Mouse (Mus musculus) kidney, postnatal 36 days (tissue): Measurements from ENCODE around the gene Filip1l.

Experiments
- DNase-seq, 2 experiments: peaks; one replicate each; pipeline ENCODE4 v3.0.0; 2021 to 2022; ENCODE audit warnings: mixed read lengths in 2 of 2

The Filip1l gene

DNA sequence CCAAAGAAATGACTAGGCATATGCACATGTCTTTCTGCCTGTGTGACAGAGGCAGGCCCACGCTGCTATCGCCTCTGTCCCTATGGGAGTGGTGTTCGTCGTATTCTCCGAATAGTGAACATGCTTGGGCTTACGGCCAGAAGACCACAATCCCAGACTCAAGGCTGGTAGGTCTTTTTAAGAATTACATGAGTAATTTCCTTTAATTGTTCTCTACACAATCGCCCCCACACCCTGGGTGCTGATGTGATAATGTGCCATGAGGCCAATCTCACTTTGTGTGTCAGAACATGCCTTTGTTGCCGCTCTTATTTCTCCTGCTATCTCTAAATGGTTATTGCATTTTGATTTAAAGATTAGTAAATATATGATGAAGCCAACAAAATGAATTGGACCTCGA lies 132.4 kb downstream of the Filip1l start:
- DNase-seq = peak; percentile 23 to 33

DNA sequence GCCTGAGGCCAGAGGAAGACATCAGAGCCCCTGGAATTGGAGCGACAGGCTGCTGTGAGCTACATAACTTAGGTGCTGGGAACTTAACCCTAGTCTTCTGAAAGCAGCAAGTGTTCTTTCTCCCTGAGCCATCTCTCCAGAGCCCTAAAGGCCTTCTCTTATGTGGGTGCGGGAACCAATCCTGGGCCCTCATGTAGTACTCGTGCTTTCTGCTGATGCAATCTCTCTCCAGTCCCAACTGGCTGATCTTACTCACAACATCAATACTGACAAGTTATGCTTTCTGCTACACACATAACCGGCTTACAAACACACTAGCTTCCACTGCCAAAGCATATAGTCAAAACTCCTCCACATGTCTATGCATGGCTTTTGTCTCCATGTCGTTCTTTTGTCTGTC lies 133.4 kb downstream of the Filip1l start:
- no peak for DNase-seq

DNA sequence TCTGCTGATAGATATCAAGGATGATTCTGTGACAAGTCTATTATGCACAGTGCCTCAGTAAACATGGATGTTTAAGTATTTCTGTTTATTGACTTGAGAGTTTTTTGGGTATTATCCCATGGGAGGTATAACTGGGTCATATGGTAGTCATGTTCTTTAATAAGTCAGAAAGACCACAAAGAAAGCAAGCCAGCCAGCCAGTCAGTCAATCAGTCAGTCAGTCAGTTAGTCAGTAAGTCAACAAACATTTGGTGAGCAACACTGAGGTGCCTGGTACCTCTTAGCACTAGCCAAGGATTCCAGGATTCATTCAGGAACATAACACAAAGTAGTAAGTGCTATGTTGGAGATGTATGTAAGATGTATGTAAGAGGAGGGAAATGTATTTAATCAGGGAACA lies 135.8 kb downstream of the Filip1l start:
- DNase-seq = no peak

DNA sequence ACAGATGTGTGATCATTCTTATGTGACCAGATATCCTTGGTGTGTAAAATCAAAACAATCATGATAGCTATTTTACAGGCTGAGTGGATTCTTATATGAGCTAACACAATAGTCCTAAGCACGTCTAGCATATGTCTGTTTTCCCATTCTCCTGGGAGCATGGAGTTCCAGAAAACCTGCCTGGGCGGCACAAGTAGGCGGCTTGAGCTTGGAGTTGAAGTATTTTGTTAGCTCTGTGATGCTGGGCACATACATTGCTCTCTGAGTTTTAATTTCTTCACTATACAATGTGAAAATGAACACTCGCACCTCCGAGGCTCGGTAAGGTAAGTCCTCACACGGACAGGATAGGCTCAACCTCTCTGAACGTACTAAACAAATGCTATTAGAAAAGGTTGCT lies 137.8 kb downstream of the Filip1l start:
- DNase-seq = no peak

DNA sequence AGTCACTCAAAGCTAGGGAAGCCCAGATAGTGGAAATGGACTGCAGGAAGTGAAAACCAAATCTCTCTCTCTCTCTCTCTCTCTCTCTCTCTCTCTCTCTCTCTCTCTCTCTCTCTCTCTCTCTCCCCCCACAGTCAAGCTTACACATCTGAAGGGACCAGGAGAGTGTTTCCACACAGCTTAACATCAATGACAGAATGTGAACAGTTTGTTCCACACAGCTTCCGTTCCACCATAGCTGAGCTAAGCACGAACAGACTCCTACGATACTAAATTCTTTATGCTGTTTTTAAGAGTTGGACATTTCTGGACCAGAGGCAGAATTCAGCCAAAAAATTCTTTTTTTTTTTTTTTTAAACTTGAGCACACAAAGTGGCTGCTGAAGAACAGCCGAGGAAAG lies 139.0 kb downstream of the Filip1l start:
- peak in 1 of 2 experiments; percentile 22 for DNase-seq

DNA sequence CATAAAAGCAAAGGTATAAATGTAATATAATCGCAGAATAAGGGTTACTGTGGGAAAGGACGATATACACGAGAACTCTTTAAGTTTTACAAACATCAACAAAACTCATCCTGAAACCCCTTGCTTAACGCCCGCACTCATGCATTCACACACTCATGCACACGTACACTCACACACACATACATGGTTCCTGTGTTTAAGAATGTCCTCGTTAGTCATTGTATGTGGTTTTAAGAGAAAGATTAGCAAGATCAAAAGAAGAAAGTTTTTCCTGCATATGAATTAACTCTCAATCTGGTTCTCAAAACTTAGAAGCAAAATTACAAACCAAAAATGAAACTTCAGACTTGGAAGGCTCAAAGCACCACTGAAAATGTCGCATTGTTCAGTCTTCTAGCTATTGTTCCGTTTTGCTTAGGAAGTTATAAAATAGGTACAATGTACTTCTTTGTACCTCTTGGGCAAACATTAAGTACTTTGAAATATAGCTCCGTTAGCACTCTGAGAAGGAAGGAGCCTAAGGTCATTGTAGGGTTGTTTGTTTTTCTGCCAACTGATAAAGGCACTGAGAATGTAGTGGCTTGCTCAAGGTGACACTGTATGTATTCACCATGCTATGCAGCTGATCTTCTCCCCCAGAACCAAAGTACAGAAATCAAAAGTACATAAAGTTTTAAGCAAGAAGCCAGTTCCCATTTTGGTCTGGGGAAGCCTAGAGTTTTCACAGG lies 142.7 kb downstream of the Filip1l start:
- DNase-seq = no peak

DNA sequence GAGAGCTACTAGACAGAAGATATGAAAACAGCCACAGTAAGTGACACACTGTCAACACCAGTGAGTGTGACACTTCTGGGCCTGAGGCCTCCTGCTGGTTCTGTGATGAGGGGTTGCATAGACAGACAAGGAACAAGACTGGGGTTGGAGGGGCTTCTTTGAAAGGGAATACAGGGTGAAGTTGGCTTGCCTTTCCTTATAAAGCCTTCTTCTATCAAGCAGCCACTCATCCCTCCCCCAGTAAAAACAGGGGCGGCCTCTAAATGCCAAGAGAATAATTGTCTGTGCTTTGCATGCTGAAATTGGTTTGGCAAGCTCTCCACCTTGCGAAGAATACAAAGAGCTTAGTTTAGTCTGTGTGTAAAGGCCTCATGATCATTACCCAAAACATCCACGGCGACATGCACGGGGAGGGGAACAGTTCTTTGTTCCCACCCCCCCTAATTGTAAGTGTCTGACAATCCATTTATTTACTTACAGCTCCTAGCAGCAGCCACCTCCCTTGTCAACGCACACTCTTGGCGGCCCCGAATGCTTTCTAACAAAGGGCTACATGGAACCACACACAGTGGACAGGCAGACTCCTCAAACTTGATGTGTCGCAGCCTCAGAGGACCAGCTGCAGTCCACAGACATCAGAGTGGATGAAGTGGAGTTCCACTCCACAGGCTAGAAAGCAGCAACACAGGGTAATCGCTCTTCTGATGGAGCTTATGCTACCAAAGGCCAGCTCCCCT lies 143.7 kb downstream of the Filip1l start:
- no peak for DNase-seq

DNA sequence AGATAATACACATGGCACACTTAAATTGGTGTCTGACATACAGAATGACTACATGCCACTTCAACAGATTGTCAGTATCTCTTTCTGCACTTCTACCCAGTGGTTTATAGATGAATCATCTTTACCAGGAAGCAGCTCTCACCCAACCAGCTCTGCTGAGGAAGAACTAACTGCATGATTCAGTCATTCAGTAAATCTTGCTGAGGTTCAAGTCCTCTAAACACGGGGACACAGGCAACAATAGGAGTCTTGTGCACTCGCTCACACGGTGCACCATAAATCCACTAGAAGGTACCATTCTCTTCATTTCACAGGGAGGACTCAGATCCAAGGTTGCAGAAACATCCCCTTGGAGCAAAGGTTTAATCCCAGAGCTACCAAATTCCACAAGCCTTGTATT lies 148.0 kb downstream of the Filip1l start:
- DNase-seq = no peak

DNA sequence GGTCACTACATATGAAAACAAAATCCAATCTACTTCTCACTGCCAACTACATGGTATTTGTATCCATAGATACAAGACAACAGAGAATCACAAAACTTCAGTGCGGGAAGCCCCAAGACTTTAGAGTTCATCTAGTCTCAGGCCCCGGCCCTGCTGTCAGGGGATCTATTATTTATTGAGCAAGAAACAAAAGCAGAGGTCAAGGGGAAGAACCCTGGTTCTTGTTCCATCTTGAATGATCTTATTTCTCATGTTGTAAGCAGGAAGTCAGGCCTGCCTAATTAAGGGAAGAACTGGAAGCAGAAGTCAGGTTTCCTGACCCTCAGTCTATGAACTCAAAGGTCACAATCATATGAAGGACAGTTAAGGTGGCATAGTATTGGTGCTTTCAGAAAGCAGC lies 149.3 kb downstream of the Filip1l start:
- peak; percentile 8 to 25 for DNase-seq

DNA sequence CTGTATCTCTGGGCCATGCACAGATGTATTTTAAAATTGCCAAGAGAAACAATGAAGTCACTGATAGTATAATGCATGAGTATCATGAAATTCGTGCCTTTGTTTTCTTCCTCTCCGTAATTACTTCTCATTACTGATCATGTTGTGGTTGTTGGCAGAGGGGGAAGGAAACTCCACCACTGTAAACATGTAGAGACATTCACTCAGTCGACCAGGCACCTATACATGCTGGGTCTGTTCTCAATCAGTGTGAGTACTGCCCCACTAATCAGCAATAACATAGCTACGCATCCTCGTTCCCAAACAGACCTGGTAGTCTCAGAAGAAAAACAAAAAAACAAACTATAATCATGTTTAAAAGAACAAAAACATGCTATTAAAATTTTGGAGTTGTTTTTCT lies 149.9 kb downstream of the Filip1l start:
- no peak for DNase-seq

DNA sequence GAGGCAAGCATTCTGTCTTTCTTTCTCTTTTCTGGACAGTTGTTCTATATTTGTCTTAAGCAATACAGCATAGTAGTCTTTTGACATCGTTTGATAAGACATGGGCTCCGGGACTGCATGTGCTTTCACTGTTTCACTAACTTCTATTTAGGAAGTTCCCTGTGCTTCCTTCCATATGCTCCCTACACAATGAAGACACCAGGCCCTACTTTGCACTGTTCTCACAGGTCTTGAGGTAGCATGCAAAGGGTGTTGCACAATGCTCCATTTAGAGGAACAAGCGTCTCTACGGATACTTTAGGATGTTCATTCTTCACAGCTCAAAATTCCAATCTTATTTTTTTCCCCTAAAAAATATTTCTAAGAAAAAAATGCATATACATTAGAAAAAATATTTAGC lies 151.8 kb downstream of the Filip1l start:
- no peak for DNase-seq

DNA sequence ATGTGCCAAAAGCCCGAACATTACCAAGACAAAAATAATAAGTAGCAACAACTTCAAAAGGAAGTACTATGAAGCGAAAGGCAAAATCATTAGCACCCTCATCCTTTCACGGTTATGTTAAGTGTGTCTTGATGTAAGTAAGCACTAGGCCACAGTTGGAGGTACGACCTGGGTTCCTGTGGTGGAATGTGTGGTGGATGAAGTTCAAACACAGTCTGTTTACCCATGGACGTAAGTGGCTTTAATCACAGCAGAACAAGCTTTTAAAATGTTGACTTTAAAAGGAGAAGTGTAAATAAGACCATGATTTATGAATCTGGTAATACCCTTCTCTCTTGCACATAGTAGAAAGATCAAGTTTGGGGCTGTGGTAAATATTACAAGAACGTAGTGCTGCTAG lies 153.2 kb downstream of the Filip1l start:
- no peak for DNase-seq

DNA sequence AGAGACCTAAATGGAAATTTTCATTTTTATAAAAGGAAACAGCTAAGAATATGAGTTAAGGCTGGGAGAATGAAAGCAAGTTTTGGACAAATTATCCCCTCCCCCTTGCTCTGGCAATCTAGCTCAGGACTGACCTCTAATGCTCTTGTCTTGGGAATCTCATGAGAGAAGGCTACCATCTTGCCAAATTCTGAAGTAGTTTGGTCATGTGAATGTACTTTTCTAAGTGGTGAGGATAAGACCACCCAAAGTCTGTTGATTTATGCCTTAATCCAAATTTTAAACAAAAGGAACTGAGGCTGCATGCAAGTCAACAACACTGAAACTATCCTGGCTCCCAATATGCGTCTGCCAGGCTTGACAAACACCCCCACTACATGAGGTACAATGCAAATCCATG lies 155.5 kb downstream of the Filip1l start:
- no peak for DNase-seq

DNA sequence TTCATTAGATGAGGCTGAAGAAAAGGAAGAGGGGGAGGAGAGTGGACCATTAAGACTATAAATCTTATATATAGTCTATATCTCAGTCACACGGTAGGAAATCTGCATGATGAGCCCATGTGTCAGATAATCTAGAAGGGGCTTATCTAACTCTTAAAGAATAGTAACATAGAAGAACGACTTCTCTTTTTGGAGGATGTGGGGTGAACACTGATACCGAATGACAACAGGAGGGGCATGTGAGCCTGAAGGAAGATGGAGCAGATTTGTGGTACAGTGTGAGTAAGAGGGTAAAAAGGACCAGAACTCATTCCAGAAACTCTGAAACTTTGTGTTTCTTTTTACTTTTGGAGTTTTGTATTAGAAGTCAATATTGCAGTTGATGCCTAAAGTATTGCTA lies 156.2 kb downstream of the Filip1l start:
- no peak for DNase-seq

DNA sequence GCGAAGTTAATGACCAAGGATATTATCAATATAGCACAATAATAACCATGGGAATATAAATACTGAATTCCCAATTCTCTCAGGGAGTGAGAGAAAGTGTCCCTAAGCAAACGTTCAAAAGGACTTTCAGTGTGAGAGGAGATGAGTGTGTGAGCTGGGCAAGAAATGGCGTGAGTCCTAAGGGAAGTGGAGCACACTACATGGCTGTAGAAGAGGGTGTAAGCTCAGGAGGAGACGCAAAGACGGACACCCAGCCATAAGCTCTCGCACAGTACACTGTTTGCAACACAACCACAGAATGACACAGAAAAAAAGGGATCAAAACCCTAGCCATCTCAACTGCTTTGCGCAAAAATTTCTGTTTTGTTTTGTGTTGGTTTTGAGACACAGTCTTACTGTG lies 160.7 kb downstream of the Filip1l start:
- DNase-seq = no peak

DNA sequence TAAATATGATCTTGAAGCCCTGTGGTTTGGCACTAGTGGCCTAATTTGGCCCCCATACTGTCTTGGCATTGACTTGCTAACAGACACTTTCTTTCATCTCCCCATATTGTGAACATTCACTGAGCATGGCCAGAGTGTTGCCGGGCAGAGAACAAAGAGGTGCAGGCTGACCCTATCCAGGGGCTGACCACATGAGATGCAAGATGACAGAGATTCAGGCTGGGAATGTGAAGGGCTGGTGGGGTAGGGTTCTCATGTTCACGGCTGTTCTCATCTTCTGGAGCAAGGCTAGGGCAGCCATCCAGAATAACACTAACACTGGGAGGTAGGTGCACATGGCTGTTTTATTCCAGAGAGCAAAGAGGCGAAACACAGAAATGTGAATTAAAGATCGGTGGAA lies 161.5 kb downstream of the Filip1l start:
- DNase-seq = no peak

DNA sequence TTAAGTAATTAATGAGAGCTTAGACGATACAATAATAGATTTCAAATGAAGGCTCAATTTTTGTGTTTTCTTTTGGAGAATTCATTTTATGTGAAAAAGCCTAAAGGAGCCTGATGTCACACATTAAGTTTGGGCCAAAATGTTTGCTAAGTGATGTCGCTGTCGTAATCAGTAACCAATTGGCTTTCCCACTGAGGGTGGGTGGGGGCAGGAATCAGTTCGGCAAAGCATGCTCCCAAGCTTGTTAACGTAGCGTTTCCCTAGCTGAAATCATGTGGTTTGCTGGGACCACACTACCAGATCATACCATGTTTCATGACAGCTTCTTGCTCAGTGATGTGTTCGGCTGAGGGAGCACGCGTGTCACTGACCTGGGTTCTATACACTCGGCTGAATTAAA lies 162.7 kb downstream of the Filip1l start:
- DNase-seq = no peak

DNA sequence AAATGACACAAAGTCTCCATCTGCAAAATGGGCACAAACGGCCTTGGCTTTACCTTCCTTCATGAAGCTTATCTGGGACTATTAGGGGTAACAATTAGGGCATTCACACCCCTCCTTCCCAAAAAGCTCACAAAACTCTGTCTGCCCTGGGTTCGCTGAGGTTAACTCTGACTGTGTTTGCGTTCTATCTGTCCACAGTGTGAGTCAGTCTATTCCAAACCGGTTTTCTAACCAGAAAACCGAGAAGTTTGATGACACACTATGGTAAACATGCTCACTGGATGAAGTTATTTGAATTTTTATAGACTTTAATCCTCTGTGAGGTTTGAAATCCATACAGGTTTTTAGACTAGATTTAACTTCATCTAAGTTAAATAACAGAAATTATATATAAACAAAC lies 172.2 kb downstream of the Filip1l start:
- DNase-seq = no peak

DNA sequence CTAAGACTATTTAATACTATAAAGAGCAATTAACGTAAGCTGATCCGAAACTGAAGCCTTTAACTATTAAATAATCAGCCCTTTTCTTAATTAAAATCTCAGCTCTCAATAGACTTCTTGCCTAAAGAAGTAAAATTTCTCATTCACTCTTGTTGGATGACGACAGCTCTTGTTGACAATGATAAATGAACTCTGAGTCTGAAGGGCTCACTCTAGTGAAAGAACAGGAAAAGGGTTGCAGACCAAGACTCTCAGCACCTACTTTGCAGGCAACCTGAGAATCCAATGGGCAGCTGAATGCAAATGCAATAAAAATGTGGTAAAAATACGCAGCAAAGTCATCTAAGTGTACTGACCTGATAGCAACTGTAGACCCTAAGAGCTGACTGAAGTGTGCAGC lies 172.6 kb downstream of the Filip1l start:
- DNase-seq = no peak

DNA sequence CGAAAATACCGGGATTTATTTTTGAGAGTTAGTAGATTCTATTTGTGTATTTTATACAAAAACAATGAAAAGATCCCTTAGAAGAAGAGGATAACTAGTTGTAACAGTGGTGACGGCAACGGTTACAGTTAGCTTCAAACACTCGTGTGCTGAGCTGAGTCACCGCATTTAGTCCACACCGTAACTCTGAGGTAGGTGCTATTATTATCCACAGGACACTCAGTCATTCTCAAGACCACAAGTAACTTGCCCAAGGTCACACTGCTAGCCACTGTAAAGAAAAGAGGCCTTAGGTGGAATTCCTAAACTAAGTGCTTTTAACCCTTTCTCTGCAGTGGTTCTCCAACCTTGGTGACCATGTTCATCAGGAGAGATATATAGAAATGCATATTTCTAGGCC lies 174.0 kb downstream of the Filip1l start:
- DNase-seq = no peak

DNA sequence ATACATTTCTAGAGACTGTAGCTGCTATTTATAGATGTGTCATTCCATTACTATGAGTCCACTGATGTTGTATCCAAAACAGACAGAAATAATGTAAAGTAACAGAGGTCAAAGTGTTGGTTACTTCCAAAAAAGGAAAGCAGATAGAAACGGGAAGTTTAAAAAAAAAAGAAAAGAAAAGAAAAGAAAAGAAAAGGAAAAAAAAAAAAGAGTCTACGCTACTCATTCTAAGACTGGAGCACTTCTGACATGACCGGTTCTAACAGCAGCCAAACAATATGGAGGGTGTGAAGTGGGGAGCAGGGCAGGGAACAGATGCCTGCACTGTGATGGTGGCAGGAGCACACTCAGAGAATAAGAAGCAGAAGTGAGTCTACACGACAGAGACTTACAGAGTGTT lies 175.6 kb downstream of the Filip1l start:
- DNase-seq = no peak

DNA sequence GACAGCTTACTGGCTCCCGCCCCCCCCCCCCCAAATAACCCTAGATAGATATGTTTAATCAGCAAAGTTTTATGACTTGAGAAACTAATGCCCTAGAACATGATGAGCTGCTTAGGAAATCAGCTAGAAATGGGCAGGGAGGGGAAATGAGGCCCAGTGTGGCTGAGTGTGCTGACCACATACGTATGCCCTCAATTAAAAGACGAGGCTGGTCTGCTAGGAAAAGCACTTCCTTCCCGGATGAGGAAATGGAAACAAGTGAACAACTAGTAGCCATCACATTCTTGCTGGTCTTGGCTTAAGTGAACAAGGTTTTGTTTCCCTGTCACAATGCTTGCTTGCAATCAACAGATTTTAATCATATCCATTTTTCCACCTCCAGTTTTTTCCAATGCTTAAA lies 177.7 kb downstream of the Filip1l start:
- DNase-seq = no peak

DNA sequence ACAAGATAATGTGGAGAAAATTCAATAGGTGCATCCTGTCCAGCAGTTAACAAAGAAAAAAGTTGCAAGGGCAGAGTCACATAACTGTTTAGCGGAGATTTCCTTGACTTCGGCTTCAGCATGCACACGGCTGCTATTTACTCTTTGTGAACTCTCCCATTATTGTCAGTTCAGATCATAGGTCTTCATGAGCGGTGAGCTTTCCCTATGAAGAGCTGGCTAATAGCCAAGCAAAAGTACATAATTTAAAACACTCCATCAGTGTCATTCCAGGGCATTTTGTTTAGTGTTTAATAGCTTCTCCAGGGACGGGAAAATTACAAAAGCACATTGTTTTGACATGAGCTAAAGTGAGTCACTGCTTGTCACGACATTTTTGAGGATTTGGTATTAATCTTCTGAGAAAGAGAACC lies 179.2 kb downstream of the Filip1l start:
- DNase-seq = no peak

DNA sequence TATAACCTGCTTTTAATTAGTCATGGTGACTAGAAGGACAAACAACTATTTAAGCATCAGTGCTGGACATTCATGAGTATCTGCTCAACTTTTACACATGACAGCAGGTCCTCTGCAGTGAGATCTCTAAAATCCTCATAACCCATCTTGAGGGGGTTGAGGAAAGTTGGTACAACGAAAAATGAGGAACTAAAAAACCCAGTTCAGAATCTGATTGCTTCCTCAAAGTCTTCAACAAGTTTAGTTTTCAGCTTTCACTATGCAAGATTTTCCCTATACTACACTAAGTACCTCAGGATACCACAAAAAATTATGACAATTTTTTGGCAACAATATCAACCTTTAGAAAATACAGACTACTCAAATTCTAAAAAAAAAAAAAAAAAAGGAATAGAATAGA lies 181.5 kb downstream of the Filip1l start:
- DNase-seq = no peak

DNA sequence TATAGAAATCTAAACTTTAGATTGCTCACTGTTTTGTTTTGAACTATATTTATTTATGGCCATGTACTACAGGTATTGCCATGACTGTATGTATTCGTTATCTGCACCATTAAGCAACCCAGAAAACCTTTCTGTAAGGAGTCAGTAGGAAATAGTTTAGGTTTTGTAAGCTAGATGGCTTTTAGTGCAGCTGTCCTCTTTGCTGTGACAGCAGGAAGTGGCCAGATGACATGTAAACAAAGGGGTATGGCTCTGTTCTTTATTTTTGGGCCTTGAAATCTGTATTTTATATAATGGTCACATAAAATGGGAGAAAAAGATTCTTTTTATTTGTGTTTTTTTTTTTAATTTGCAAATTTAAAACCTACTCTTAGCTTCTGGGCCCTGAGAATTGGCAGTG lies 181.9 kb downstream of the Filip1l start:
- DNase-seq = no peak
